Mouse (Mus musculus): ENCODE data around the gene Slc26a9. TPM values are rescaled to one million over a fixed set of nuclear protein-coding genes. Genes with fewer than 3 reads are reported as not detected.
"Not testable (repeated sequence)": the region's sequence is repeated elsewhere in the genome, so short reads cannot be mapped to it uniquely, and the experiment has no call there.

Slc26a9 gene
- total RNA-seq, 2 experiments from 2014 or later = not detected

DNA sequence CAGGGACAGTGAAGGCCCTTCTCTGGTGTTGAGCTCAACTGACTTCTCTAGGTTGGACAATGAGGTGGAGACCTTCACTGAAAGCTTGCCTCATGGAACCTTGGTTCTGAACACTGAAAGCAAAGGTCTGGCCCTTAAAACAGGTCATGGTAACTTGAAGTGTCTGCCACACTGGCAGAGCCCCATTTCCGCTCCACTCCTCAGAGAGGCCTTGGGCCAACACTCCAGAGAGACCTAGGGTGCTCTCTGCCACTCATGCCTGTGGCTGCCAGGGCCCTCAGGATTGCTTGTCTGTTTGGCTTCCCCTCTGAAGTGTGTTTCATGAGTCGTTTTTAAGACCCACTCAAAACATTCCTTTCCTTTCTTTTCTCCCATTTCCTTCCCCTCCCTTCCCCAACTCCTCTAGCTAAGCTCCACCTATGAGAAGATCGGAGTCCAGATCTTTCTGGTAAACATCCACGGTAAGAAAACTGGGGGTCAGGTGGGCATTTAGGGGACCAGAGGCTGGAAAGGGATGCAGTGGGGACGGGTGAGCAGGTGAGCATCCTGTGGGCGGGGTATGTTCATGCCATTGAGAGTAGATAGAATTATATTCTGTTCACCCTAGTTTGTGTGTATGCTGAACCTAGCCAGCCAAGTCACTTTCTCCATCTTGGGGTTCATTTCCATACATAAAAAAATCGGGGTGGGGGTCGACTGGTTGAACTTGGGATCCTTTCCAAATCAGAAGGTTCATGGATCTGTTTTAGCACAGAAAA, 20.9 kb downstream of the Slc26a9 start:
- DNase-seq (ENCODE audit: low spot score in 2 of 2) = no peak

DNA sequence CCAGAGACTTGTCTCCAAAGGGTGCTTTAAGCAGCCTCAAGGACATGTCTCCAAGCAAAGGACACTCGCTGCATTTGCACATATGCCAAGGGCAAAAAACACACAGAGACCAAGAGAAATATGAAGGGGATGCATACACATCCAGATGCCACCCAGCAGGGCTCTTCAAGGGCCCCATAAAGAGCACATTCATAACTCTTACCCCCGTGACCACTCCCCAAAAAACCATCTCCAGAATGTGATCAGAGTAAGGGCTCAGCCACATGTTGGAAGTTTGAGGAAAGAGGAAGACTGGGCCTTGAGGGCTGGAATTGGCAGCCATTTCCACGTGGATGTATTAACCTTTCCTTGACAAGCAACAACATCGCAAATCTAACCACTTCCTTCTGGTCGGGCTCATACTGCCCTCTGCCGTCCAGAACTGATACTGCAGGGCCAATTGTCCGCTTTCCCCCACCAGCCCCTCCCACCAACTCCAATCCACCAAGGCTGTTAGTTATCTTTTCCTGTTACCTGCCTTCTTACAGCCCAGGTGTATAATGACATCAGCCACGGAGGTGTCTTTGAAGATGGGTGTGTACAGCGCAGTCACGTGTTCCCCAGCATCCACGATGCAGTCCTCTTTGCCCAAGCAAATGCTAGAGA, 21.7 kb downstream of the Slc26a9 start:
- DNase-seq (ENCODE audit: low spot score in 2 of 2) = peak; percentile 84 to 85

DNA sequence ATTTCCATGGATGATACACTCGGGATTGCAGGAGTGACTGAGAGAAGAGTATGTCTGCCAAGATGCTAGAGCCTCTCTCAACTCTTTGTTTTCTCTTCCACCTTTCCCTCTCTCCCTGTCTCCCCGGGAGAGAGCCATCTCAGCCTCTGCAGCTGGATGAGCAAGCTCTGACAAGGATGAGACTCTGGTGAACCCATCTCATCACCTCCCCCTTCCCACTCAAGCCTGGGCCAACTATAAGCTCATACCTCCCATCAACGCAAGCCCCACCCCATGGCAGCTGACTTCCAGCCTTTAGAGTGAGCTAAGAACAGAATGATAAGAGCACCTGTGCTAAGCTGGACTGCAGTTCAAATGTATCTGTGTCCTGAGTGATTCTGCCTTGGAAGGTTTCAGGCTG, 25.5 kb downstream of the Slc26a9 start:
- no peak for DNase-seq (ENCODE audit: low spot score in 2 of 2)

DNA sequence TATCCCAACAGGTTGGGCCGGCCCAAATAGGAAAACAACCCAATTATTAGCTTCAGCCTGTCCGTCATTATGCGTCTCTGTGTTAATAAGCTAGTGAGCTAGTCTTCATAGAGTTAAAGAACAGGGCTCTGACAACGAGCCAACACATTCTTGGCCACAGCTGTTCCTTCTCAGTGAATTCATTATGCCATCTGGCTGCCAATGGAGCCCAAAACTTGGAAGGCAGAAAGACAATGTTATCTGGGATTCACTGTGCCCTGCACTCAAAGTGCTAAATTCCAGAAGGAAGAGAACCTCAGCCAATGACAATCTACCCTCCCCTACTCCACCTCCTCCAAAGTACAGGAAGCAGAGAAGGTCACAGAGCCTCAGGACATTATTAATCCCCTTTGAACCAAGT, 26.8 kb downstream of the Slc26a9 start:
- no peak for DNase-seq (ENCODE audit: low spot score in 2 of 2)

DNA sequence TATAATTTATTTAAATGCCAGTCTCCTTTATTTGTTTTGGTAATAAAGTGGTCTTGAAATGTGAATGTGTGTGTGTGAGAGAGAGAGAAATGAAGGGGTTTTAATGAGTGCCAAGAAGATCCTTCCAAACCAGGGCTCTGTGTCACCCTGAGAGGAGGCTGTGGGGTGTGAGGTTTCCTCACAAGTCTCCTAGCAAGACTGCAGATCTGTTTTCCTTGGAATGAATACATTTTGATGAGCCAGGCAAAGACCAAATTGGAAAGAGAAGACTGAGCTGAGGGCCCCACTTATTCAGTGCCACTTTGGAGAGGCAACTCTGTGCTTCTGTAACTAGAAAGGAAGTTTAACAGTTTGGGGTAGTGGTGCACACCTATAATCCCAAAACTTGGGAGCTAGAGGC, 27.6 kb downstream of the Slc26a9 start:
- DNase-seq (ENCODE audit: low spot score in 2 of 2) = no peak

DNA sequence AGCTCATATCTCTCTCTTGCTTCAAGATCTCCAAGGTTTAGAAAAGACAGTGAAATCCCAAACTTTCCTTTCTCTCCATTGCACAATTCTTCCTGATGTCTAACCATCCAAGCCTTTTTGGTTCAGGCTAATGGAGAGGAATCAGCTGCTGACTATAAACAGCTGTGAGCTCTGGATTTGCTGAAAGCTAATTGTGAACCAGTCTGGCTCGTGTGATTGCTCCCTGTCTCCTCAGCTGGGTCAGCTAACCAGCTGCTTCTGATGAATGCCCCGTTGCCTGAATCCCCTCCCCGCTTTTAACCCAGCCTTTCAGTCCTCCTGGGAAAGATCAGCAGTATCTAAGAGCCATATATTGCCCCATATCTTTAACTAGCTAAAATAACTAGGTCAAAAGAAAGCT, 50.8 kb downstream of the Slc26a9 start:
- DNase-seq (ENCODE audit: low spot score in 2 of 2) = no peak

DNA sequence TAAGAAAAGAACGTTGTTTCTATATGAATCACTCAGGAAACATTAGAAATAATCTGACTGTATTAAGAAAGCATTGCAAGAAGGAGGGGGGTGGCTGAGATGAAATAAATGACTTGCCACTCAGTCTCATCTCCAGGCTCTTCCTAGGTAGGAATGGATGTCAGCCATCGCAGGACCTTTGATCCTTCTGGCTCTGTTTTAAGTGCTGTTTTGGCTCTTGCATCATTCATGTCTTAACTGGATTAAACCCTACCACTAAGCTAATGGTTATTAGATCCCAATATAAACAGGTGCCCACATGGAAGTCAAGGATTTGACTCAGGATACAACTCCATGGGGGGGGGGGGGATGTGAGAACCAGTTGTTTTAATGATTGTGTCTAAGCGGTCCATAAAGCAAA, 51.3 kb downstream of the Slc26a9 start:
- DNase-seq (ENCODE audit: low spot score in 2 of 2) = no peak

DNA sequence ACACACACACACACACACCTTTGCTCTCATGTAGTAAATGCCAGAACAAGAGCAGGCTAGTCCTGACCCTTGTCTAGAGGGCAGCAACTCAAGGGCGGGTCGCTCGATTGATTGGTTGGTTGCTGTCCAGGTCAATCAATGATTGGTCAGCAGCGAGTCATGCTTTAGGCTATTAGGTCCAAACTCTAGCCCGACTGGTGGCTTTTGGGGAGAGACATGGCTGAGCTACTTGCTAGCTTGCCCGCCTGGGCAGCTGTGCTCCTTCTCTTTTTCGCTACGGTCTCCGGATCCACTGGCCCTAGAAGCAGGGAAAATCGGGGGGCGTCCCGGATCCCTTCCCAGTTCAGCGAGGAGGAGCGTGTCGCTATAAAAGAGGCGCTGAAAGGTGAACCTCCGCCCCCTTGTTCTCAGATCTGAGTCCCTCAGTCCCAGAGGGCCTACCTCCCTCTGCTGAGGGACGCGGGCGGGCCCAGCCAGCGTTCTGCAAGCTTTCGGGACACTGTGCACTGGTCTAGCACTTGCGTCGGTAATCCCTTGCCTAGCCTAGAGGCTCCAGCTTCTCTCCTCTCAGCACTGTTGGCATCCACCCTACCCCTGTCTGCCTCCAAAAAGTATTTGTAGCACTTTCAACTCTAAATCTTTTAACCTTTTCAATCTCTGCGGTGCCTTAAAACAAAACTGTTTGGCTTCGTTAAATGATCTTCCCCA, 53.5 kb downstream of the Slc26a9 start, which contains the start of gene Pm20d1:
Gene Pm20d1 (plus strand): TSS at position 180 of the 708 bp plus-strand sequence.
- DNase-seq (ENCODE audit: low spot score in 2 of 2) = peak; percentile 33 to 58

DNA sequence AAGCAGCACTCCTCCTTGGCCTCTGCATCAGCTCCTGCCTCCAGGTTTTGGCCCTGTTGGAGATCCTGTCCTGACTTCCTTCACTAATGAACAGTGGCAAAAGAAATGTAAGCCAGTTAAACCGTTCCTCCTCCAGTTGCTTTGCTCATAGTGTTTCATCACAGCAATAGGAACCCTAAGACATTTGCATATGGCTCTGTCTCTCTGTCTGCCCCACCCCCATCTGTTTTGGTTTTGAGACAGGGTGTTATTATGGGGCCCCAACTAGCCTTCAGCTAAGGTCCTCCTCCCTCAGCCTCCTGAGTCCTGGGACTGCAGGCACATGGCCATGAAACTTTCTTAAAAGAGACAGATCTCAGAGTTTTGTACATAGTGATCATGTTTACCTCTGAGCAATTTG, 56.2 kb downstream of the Slc26a9 start:
- DNase-seq (ENCODE audit: low spot score in 2 of 2) = no peak

DNA sequence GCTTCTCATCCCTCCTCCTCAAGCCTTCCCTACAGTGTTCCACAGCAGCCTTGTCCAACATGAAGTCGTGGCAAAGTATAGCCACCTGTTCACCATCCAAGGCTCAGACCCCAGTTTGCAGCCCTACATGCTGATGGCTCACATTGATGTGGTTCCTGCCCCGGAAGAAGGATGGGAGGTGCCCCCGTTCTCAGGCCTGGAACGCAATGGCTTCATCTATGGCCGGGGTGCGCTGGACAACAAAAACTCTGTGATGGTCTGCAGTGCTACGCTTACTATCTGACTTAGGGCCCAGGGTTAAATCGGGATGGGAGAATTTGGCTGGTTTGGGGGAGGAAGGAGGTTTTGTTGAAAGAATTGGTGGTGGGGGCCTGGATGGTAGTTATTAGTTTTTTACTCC, 57.2 kb downstream of the Slc26a9 start:
- no peak for DNase-seq (ENCODE audit: low spot score in 2 of 2)

DNA sequence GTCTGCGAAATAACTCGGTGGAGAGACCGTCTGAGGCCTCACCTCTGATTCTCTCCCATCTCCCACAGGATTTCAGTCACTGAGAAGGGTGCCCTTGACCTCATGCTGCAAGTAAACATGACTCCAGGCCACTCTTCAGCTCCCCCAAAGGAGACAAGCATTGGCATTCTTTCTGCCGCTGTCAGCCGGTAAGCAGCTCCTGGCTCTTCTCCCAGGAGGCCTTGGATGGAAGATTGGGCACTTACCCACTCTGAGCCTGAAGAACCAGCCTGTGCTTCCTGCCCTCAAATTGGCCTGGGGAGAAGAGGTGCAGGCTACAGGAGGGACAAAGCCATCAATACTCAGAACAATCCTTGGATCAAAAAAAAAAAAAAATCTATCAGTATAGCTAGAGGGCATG, 58.8 kb downstream of the Slc26a9 start:
- DNase-seq (ENCODE audit: low spot score in 2 of 2) = no peak

DNA sequence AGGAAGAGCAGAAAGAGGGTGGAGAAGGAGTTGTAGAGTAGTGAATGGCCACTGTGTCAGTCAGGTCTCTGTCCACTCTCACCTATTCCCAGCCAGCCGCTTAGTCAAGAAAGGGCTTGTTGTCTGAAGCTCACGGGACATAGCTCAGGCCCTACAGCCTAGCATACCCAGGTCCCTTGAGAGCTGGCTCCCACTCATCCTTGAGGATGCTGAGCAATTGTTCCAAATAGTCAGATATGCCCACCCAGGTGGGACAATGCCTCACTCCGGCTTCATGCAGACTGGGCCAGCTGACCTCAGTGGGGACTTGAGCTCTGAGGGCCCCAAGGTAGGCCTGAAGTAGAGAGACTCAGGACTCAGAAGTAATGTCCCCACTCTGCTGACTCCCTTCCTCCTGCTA, 60.3 kb downstream of the Slc26a9 start:
- no peak for DNase-seq (ENCODE audit: low spot score in 2 of 2)

DNA sequence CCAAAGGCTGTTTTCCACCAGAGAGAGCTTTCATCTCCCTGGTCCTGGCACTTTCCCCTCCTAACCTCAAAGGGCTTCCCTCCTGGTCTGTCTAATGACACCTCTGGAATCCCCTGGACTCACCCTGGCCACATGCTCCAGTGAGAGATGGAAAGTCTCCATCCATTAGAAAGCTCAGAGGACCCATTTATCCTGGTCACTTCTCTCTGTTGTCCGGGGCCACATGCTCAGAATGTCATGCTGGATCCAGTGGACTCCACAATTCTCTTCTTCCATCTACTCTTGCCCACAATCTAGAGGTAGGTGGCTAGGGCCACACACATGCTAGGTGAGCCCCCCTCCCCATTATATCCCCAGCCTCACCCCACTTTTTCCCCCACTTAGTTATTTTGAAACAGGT, 65.2 kb downstream of the Slc26a9 start:
- DNase-seq (ENCODE audit: low spot score in 2 of 2) = no peak

DNA sequence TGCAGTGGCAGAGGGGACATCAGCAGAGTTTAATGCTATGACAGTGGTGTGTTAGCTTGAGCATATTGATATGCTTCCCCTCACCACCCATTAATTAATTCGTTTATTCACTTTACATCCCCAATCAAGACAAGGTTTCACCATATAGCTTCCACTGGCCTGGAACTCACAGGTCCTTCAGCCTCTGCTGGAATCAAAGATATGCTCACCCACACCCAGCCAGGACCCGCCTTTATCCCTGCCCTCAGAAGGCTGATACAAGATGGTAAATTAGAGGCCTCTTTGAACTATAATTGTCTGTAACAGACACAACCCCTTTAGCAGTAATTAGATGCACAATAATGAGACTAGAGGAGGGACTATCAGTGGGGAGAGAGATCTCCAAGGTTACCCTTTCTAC, 65.8 kb downstream of the Slc26a9 start:
- DNase-seq (ENCODE audit: low spot score in 2 of 2) = no peak

DNA sequence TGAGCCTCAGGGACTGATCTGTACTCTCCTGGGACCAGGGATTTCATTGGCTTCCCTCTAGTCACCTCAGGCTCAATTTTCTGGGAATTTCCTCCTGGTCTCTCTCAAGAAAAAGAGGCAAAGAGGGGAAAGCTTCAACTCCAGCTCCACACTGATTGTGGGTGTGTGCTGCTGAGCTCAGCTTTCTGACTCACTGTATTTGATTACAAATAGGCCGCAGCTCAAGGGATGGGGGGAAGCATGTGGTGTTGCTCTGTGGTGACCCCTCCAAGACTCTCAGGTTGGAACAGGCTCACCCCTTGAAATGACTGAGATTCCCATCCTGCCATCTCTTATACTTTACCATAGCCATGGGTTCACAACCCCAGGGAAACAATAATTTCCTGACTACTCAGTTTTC, 67.6 kb downstream of the Slc26a9 start:
- no peak for DNase-seq (ENCODE audit: low spot score in 2 of 2)

DNA sequence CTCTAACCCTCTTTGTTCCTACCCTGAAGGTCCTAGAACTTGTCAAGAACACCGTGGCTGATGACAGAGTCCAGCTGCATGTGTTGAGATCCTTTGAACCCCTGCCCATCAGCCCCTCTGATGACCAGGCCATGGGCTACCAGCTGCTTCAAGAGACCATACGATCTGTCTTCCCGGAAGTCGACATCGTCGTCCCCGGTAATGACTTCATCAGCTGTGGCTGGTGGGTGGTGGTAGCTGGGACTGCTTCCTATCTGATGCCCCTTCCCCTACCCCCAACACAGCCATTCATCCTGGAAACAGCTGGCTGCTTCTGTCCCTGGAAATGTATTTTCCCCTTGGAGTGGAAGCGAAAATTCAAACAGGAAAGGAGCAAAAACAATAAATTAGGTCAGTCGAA, 68.2 kb downstream of the Slc26a9 start:
- DNase-seq (ENCODE audit: low spot score in 2 of 2) = no peak

DNA sequence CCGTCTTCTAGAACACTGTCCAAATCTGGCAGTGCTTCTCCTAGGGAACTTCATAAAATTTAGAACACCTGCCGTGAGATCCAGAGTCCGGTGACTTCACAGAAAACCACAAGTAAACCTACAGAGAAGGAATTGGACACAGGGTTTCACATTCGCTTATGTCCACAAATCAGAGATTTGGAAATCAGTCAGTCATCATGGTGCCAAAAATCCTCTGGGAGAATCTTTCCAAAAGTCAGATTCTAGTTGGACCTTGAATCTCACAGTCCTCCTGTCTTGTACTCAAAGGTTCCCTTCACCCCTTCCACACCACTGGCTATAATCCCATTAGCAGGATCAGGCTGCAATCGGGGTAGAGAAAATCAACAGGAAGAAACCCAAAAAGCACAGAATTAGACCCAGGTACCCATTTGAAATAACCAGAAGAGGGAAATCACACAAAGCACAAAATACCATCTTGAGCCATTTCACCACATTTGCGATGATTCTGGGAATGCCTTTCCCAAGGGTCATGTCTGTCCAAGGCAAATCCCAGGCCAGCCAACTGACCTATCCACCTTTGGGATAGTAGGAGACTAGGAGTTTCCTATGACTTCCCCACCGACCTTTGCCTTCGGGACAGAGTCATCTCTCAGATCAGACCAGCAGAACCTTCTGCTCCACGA, 68.9 kb downstream of the Slc26a9 start:
- no peak for DNase-seq (ENCODE audit: low spot score in 2 of 2)

DNA sequence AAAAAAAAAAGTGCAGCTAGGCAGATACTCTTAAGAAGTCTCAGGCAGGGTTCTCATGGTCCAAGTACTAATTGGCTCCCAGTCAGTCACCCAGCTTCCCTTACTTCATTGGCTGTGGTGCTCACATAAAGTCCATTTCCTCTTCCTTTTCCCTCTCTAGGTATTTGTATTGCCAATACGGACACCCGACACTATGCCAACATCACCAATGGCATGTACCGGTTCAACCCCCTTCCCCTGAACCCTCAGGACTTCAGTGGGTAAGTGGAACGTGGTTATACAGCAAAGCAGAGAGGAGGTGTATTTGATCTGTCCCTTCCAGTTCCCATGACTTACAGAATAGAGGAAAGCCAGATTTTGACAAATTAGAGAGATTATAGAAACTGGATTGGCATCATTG, 69.9 kb downstream of the Slc26a9 start:
- no peak for DNase-seq (ENCODE audit: low spot score in 2 of 2)

DNA sequence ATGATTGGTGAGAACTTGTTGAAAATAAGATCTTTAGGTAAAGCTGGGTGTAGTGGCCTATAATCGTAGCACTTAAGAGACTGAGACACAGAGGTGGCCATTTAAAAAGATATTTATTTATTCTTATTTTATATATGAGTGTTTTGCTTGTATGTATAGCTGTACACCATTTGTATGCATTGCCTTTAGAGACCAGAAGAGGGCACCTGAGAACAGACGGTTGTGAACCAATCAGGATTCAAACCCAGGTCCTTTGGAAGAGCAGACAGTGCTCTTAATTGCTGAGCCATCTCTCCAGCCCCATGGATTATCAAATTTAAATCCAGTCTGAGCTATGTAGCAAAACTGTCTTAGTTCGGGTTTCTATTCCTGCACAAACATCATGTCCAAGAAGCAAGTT, 70.4 kb downstream of the Slc26a9 start:
- no peak for DNase-seq (ENCODE audit: low spot score in 2 of 2)

DNA sequence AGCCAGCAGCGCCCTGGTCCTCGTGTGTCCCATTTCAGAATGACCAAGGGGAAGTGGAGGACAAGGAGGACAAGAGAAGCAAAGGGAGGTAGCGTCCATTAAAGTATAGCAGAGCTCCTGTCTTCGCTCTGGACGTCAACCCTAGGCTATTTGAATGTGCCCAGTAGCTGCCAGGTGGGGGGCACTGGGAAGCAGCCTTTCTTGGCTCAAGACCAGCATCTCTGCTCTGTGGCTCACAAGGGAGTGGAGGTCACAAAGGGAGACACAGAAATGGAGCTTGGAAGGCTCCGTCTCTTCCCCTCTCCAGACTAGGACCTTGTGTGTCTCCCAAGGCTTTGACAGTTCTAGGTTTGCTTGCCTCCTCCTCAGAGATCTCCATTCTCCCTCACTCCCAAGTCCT, 73.1 kb downstream of the Slc26a9 start:
- DNase-seq (ENCODE audit: low spot score in 2 of 2) = no peak

DNA sequence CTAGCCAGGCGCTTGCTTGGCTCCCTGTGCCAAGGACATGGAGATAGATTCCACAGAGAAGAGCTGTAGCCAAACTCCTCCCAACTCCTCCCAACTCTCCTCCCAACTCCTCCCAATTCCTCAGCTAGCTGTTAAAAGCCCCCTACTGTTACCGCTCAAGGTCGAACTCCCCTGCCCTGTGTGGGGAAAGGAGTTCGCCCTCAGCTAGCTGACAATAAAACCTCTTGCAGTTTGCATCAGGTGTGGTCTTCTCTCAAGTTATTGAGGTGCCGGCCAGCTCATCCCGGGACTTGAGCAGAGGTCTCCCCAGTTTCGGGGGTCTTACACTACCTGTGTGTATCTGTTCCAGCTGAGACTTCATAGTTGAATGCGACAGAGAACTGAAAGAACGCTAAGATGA, 76.5 kb downstream of the Slc26a9 start:
- not testable (repeated sequence) for DNase-seq (ENCODE audit: low spot score in 2 of 2)

DNA sequence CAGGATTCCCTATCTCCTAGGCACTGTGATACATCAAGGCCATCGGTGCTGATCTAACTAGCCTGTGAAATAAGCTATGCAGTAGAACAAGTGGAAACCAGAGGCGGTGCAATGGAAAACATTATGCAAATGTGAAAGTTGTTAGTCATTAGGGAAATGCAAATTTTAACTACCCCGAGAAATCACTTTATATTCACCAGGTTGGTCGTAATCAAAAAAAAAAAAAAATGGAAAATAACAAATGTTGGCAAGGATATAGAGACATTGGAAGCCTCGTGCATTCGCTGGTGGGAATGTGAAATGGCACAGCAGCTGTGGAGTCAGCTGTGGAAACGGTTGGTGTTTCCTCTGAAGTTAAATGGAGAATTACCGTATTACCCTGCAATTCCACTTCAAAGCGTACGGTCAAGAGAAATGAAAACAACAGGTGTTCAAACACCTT, 77.1 kb downstream of the Slc26a9 start:
- DNase-seq (ENCODE audit: low spot score in 2 of 2) = no peak

All from adrenal gland, adult 18-20 months (tissue).